Mouse (Mus musculus): ENCODE data around the gene Dimt1. TPM values are rescaled to one million over a fixed set of nuclear protein-coding genes. Genes with fewer than 3 reads are reported as not detected.
"Not testable (repeated sequence)": the region's sequence is repeated elsewhere in the genome, so short reads cannot be mapped to it uniquely, and the experiment has no call there.

Gene Dimt1
- total RNA-seq, 2 experiments from 2014 or later = 4.7 to 6.5 TPM

- DNase-seq = no peak
- intact Hi-C loops (cut with DNase I; ENCODE audit: low total_unique reads) = no loop called here
These were observed 10.6 kb downstream of the Dimt1 start for GRCm38 (mm10) chr13:106957554-106957953.

GRCm38 (mm10) chr13:106958286-106958685, 11.4 kb downstream of the Dimt1 start:
- intact Hi-C loops (cut with DNase I; ENCODE audit: low total_unique reads) = no loop called here
- no peak for DNase-seq

- intact Hi-C loops (cut with DNase I; ENCODE audit: low total_unique reads) = no loop called here
- DNase-seq = no peak
These were observed 13.6 kb downstream of the Dimt1 start for GRCm38 (mm10) chr13:106960557-106960956.

GRCm38 (mm10) chr13:106961496-106961895, 14.6 kb downstream of the Dimt1 start:
- intact Hi-C loops (cut with DNase I; ENCODE audit: low total_unique reads) = no loop called here
- DNase-seq = no peak

- intact Hi-C loops (cut with DNase I; ENCODE audit: low total_unique reads) = no loop called here
- DNase-seq = no peak
These were observed 50.0 kb downstream of the Dimt1 start for GRCm38 (mm10) chr13:106996891-106997290.

- DNase-seq; intact Hi-C loops (cut with DNase I; ENCODE audit: low total_unique reads): not testable (repeated sequence)
These were observed 50.6 kb downstream of the Dimt1 start for GRCm38 (mm10) chr13:106997557-106997956.

- no peak for DNase-seq
- intact Hi-C loops (cut with DNase I; ENCODE audit: low total_unique reads) = no loop called here
These were observed 51.1 kb downstream of the Dimt1 start for GRCm38 (mm10) chr13:106998026-106998425.

GRCm38 (mm10) chr13:106998671-106999070, 51.7 kb downstream of the Dimt1 start:
- intact Hi-C loops (cut with DNase I; ENCODE audit: low total_unique reads) = no loop called here
- DNase-seq = no peak

- intact Hi-C loops (cut with DNase I; ENCODE audit: low total_unique reads) = no loop called here
- DNase-seq = no peak
These were observed 56.3 kb downstream of the Dimt1 start for GRCm38 (mm10) chr13:107003211-107003610.

- intact Hi-C loops (cut with DNase I; ENCODE audit: low total_unique reads) = no loop called here
- DNase-seq = no peak
These were observed 61.2 kb downstream of the Dimt1 start for GRCm38 (mm10) chr13:107008174-107008573.

Other genes starting within 250 kb of the Dimt1 start
- gene Ipo11, start 10.2 kb upstream of the Dimt1 start, total RNA-seq (2021) = 10 to 100 TPM; 16.4 to 16.7 TPM
- 10 to 100 TPM; 16.8 to 22.8 TPM for gene Kif2a, start 75.0 kb downstream of the Dimt1 start, total RNA-seq (2021)